Mouse (Mus musculus): ENCODE results near the gene Slc9a6. TPM values are rescaled to one million over a fixed set of nuclear protein-coding genes. Genes with fewer than 3 reads are reported as not detected.

Gene Slc9a6
- polyA plus RNA-seq, 1 experiment from 2014 or later: 12.1 TPM

- Histone ChIP-seq H3K4me2 (ENCODE audit: low read depth, low read length, severe bottlenecking) (peak overlapping the region; percentile 54), H3K4me3 (ENCODE audit: low read depth, low read length) (peak overlapping the region; percentile 52), H3K9me3 (ENCODE audit: control insufficient read depth, low read length) (no peaks in the 10 kb centered on the region), H3K27ac (ENCODE audit: low read depth, low read length) (no peak overlapping the region), H3K9ac (ENCODE audit: low read length) (peak overlapping the region; percentile 67), H3K4me1 (replicated peaks; ENCODE audit: control insufficient read depth, insufficient read depth, low read length) (0 out of 2 replicates have a peak, but pooled peaks cover 2% of the 10 kb centered on the region), H3K36me3 (ENCODE audit: control insufficient read depth, insufficient read depth, low read length) (no peaks in the 10 kb centered on the region), H3K27me3 (ENCODE audit: control insufficient read depth, insufficient read depth, low read length) (no peaks in the 10 kb centered on the region)
- ATAC-seq (replicated peaks; ENCODE audit: low FRiP score): peak; percentile 38; the same call in 1 of the 2 replicates
- WGBS: 18% methylated on average over 13 of the region's 13 CpGs
- no peak for DNase-seq (ENCODE audit: low spot score)
Observed at GRCm38 (mm10) chrX:56610318-56610694, 749 bp downstream of the Slc9a6 start.

DNA sequence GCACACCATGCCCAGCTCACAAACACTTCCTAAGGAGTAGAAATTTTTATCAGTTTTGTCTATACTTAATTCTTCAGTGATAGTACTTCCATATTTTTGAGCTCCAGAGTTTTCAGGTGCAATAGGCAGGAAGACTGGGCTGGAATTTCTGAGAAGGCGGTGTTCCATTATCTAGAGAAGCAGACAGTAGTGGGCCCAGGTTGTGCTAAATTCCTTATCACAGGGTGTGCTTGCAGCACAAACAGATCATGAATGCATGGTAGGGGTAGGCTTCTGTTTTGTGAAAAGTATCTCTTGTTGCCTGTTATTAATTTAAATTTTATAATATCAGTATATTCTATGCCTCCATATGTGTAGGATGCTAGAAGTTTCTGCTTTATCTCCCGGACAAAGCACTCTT is 5.7 kb downstream of the Slc9a6 start:
- Histone ChIP-seq H3K4me1 (replicated peaks; ENCODE audit: control insufficient read depth, insufficient read depth, low read length) (0 out of 2 replicates have a peak, but pooled peaks cover 2% of the 10 kb centered on the region), H3K27me3 (ENCODE audit: control insufficient read depth, insufficient read depth, low read length) (no peaks in the 10 kb centered on the region)
- 89% methylated on average over 2 of the region's 2 CpGs for WGBS

DNA sequence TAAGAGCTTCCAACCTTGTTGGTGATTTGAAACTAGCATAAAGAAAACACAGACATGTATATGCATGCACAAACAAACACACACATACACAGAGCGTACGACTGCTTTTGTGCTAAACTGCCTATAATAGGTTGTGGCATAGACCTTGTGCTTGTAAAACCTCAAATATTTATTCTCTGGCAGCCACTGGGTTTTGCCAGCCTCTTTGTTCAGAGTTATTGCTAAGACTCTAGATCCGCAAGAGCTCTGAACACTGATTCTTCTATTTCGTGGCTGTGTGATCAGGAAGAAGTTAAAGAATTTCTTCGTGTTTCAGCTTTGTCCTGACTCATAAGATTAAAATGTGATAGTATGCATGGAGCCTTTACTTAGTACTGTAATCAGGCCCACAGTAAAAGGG is 26.6 kb downstream of the Slc9a6 start:
- 90% methylated on average over 5 of the region's 5 CpGs for WGBS
- Histone ChIP-seq H3K27me3 (ENCODE audit: control insufficient read depth, insufficient read depth, low read length) (no peaks in the 10 kb centered on the region), H3K4me3 (ENCODE audit: low read depth, low read length) (no peak overlapping the region), H3K4me1 (replicated peaks; ENCODE audit: control insufficient read depth, insufficient read depth, low read length) (no peaks in the 10 kb centered on the region), H3K9ac (ENCODE audit: low read length) (no peak overlapping the region), H3K4me2 (ENCODE audit: low read depth, low read length, severe bottlenecking) (no peak overlapping the region), H3K9me3 (ENCODE audit: control insufficient read depth, low read length) (no peaks in the 10 kb centered on the region), H3K27ac (ENCODE audit: low read depth, low read length) (no peak overlapping the region), H3K36me3 (ENCODE audit: control insufficient read depth, insufficient read depth, low read length) (no peaks in the 10 kb centered on the region)
- ATAC-seq (replicated peaks; ENCODE audit: low FRiP score): no peak
- DNase-seq (ENCODE audit: low spot score): no peak

More for the DNA sequence above, 5.7 kb downstream of the Slc9a6 start:
- ATAC-seq (replicated peaks; ENCODE audit: low FRiP score) (no peak), DNase-seq (ENCODE audit: low spot score) (no peak)
- Histone ChIP-seq H3K9me3 (ENCODE audit: control insufficient read depth, low read length) (no peaks in the 10 kb centered on the region), H3K36me3 (ENCODE audit: control insufficient read depth, insufficient read depth, low read length) (no peaks in the 10 kb centered on the region), H3K4me3 (ENCODE audit: low read depth, low read length) (no peak overlapping the region), H3K4me2 (ENCODE audit: low read depth, low read length, severe bottlenecking) (no peak overlapping the region), H3K27ac (ENCODE audit: low read depth, low read length) (no peak overlapping the region), H3K9ac (ENCODE audit: low read length) (no peak overlapping the region)

- Histone ChIP-seq H3K4me2 (ENCODE audit: low read depth, low read length, severe bottlenecking) (no peak overlapping the region), H3K27ac (ENCODE audit: low read depth, low read length) (no peak overlapping the region), H3K27me3 (ENCODE audit: control insufficient read depth, insufficient read depth, low read length) (no peaks in the 10 kb centered on the region), H3K9ac (ENCODE audit: low read length) (no peak overlapping the region), H3K4me3 (ENCODE audit: low read depth, low read length) (no peak overlapping the region), H3K9me3 (ENCODE audit: control insufficient read depth, low read length) (no peaks in the 10 kb centered on the region), H3K4me1 (replicated peaks; ENCODE audit: control insufficient read depth, insufficient read depth, low read length) (no peaks in the 10 kb centered on the region), H3K36me3 (ENCODE audit: control insufficient read depth, insufficient read depth, low read length) (no peaks in the 10 kb centered on the region)
- 0% methylated on average over 1 of the region's 1 CpGs for WGBS
- no peak for DNase-seq (ENCODE audit: low spot score)
- no peak for ATAC-seq (replicated peaks; ENCODE audit: low FRiP score)
Observed at GRCm38 (mm10) chrX:56640066-56640465, 30.5 kb downstream of the Slc9a6 start.

DNA sequence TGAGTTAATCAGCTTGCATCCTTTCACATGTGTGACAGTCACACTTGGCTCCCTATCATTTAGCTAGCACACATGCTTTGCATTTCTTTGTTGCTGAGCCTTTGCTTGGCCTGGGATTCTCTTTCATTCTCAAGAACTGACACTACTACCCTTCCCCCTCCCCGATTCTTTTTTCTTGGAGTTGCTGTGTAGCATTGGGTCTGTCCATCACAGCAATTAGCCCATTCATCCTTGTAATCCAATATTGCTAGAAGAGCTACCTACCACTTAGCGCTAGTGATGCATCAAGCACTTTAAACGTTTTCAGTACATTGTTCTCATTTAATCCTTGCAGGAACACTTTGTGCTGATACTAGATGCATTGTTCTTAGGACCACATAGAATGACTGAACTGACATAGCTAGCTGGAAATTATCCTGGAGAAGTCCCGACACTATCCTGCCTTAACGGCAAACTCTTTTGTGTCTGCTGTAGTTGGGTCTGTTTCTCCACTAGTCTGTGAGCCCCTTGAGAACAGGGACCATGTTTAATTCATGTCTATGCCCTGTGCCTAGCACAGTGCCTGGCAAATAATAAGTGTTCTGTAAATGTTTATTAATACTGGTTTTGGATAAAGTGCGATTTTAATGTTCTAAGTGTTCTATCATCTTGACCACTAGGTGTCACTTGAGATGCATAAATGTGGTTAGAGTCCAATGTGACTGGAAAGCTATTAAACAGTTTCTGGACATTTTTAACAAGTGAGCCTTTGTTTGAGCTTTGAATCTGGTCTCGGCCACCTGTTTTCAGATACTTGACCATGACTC is 40.2 kb downstream of the Slc9a6 start:
- H3K36me3 ChIP-seq (ENCODE audit: control insufficient read depth, insufficient read depth, low read length): no peaks in the 10 kb centered on the region
- H3K9me3 ChIP-seq (ENCODE audit: control insufficient read depth, low read length): no peaks in the 10 kb centered on the region
- no peaks in the 10 kb centered on the region for H3K4me1 ChIP-seq (replicated peaks; ENCODE audit: control insufficient read depth, insufficient read depth, low read length)
- DNase-seq (ENCODE audit: low spot score) (no peak), ATAC-seq (replicated peaks; ENCODE audit: low FRiP score) (no peak)
- H3K4me2 ChIP-seq (ENCODE audit: low read depth, low read length, severe bottlenecking): no peak overlapping the region
- H3K9ac ChIP-seq (ENCODE audit: low read length): no peak overlapping the region
- H3K27ac ChIP-seq (ENCODE audit: low read depth, low read length): no peak overlapping the region
- 39% methylated on average over 7 of the region's 7 CpGs for WGBS
- H3K4me3 ChIP-seq (ENCODE audit: low read depth, low read length): no peak overlapping the region
- H3K27me3 ChIP-seq (ENCODE audit: control insufficient read depth, insufficient read depth, low read length): no peaks in the 10 kb centered on the region

DNA sequence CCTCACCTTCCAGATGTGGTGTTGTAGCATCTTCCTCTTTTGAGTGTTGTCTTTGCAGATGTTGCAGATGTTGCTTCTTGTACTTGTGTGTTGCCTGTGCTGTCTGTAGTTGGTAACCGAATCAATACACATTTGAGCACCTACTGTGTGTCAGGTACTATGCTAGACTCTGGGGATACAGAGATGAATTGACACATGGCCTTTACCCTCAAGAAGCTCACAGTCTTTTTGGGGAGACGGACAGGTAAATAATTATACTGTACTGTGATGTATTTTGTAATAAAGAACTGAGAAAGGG is 40.7 kb downstream of the Slc9a6 start:
- Histone ChIP-seq H3K4me3 (ENCODE audit: low read depth, low read length) (no peak overlapping the region), H3K27me3 (ENCODE audit: control insufficient read depth, insufficient read depth, low read length) (no peaks in the 10 kb centered on the region), H3K36me3 (ENCODE audit: control insufficient read depth, insufficient read depth, low read length) (no peaks in the 10 kb centered on the region), H3K9ac (ENCODE audit: low read length) (no peak overlapping the region), H3K4me2 (ENCODE audit: low read depth, low read length, severe bottlenecking) (no peak overlapping the region), H3K27ac (ENCODE audit: low read depth, low read length) (no peak overlapping the region), H3K9me3 (ENCODE audit: control insufficient read depth, low read length) (no peaks in the 10 kb centered on the region), H3K4me1 (replicated peaks; ENCODE audit: control insufficient read depth, insufficient read depth, low read length) (no peaks in the 10 kb centered on the region)
- ATAC-seq (replicated peaks; ENCODE audit: low FRiP score): no peak
- whole genome bisulfite sequencing: 80% methylated on average over 2 of the region's 2 CpGs
- DNase-seq (ENCODE audit: low spot score): no peak

- Histone ChIP-seq H3K9me3 (ENCODE audit: control insufficient read depth, low read length) (no peaks in the 10 kb centered on the region), H3K4me1 (replicated peaks; ENCODE audit: control insufficient read depth, insufficient read depth, low read length) (no peaks in the 10 kb centered on the region), H3K4me3 (ENCODE audit: low read depth, low read length) (no peak overlapping the region), H3K36me3 (ENCODE audit: control insufficient read depth, insufficient read depth, low read length) (no peaks in the 10 kb centered on the region), H3K27me3 (ENCODE audit: control insufficient read depth, insufficient read depth, low read length) (no peaks in the 10 kb centered on the region), H3K27ac (ENCODE audit: low read depth, low read length) (no peak overlapping the region), H3K9ac (ENCODE audit: low read length) (no peak overlapping the region), H3K4me2 (ENCODE audit: low read depth, low read length, severe bottlenecking) (no peak overlapping the region)
- ATAC-seq (replicated peaks; ENCODE audit: low FRiP score): no peak
- 65% methylated on average over 6 of the region's 6 CpGs for WGBS
- no peak for DNase-seq (ENCODE audit: low spot score)
Observed at GRCm38 (mm10) chrX:56650885-56651284, 41.3 kb downstream of the Slc9a6 start.

DNA sequence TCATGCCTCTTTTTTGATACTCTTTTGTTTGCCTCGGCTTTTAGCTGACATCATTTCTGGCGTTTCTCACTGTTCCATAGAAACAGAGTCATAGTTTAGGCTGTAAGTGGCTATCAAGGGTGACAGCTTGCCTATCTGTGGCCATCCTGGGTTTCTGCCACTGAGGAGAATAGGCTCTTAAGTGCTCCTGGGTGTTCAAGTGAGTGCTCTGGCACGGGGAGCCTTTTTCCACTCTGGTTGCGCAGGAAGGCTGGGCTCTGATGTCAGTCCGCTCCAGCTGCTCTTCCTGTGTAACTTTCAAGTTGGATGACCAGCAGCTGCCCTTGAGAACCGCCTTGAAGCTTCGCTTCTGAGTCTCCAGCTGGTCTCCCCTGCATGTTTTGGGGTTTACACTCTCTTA is 42.2 kb downstream of the Slc9a6 start:
- WGBS: 72% methylated on average over 7 of the region's 7 CpGs
- ATAC-seq (replicated peaks; ENCODE audit: low FRiP score) (no peak), DNase-seq (ENCODE audit: low spot score) (no peak)
- Histone ChIP-seq H3K27ac (ENCODE audit: low read depth, low read length) (no peak overlapping the region), H3K36me3 (ENCODE audit: control insufficient read depth, insufficient read depth, low read length) (no peaks in the 10 kb centered on the region), H3K4me1 (replicated peaks; ENCODE audit: control insufficient read depth, insufficient read depth, low read length) (no peaks in the 10 kb centered on the region), H3K9me3 (ENCODE audit: control insufficient read depth, low read length) (no peaks in the 10 kb centered on the region), H3K9ac (ENCODE audit: low read length) (no peak overlapping the region), H3K27me3 (ENCODE audit: control insufficient read depth, insufficient read depth, low read length) (no peaks in the 10 kb centered on the region), H3K4me2 (ENCODE audit: low read depth, low read length, severe bottlenecking) (no peak overlapping the region), H3K4me3 (ENCODE audit: low read depth, low read length) (no peak overlapping the region)

GRCm38 (mm10) chrX:56655686-56656085 is 46.1 kb downstream of the Slc9a6 start:
- Histone ChIP-seq H3K36me3 (ENCODE audit: control insufficient read depth, insufficient read depth, low read length) (no peaks in the 10 kb centered on the region), H3K9ac (ENCODE audit: low read length) (no peak overlapping the region), H3K4me1 (replicated peaks; ENCODE audit: control insufficient read depth, insufficient read depth, low read length) (no peaks in the 10 kb centered on the region), H3K9me3 (ENCODE audit: control insufficient read depth, low read length) (no peaks in the 10 kb centered on the region), H3K4me2 (ENCODE audit: low read depth, low read length, severe bottlenecking) (no peak overlapping the region), H3K27ac (ENCODE audit: low read depth, low read length) (no peak overlapping the region), H3K4me3 (ENCODE audit: low read depth, low read length) (no peak overlapping the region), H3K27me3 (ENCODE audit: control insufficient read depth, insufficient read depth, low read length) (no peaks in the 10 kb centered on the region)
- ATAC-seq (replicated peaks; ENCODE audit: low FRiP score): no peak
- WGBS: 89% methylated on average over 2 of the region's 2 CpGs
- DNase-seq (ENCODE audit: low spot score): no peak

Measured in forebrain, embryonic 11.5 days (tissue).